Mouse (Mus musculus): ENCODE data around the gene Ddx24.

DNA sequence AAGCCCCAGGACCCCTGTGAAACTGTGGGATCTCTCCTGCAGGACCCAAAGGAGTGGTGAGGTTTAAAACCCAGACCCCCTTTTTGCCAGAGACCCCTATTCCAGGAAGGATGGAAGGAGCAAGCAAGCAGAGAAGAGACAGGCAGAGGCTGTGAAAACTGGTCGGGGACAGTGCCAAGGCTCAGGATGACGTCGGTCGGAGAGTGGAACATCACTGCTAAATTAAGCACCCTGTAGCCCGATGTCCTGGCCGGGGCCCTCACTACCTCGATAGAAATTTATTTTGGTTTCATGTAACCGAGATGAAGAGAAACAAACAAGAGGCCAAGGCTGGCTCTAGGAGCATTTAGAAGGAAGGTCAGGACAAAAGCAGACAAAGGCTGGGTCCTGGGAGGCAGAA lies 67.4 kb downstream of the Ddx24 start:
- TF ChIP-seq CTCF (IDR thresholded peaks at IDR 0.05; ENCODE audit: borderline replicate concordance, insufficient read depth, low read depth, low read length) (no peak), POLR2A (IDR thresholded peaks at IDR 0.05; ENCODE audit: borderline replicate concordance, insufficient read depth, low read length) (no peak)
